Mouse (Mus musculus) forebrain, embryonic 16.5 days (tissue): ENCODE data around the gene Bpgm. TPM values are rescaled to one million over a fixed set of nuclear protein-coding genes. Genes with fewer than 3 reads are reported as not detected.
A peak's percentile ranks its signal among the peaks of the same experiment; 100 is the strongest.

ENCODE experiments used
- ATAC-seq: fragments of 200-750 bp; cut with Nextera tagmentation; 2 replicates; pipeline ENCODE4 v1.8.0; 2017; ENCODE audit warnings: mild to moderate bottlenecking, moderate library complexity
- H3K27ac ChIP-seq: fragments of 300-500 bp; sonication (generic); 2 replicates; pipeline ENCODE4 v1.5.1; 2014; ENCODE audit warnings: low read length, control low read depth
- H3K27me3 ChIP-seq: fragments of 300-500 bp; sonication (generic); replicated peaks from 2 replicates; pipeline ENCODE4 v1.6.1; 2014; ENCODE audit warnings: low read length; ENCODE audit not compliant: control insufficient read depth, insufficient read depth
- H3K36me3 ChIP-seq: fragments of 300-500 bp; sonication (generic); 2 replicates; pipeline ENCODE4 v1.6.1; 2014; ENCODE audit not compliant: control insufficient read depth, insufficient read depth
- H3K4me1 ChIP-seq: fragments of 300-500 bp; sonication (generic); replicated peaks from 2 replicates; pipeline ENCODE4 v1.6.1; 2014; ENCODE audit warnings: low read length; ENCODE audit not compliant: control insufficient read depth, insufficient read depth
- H3K4me2 ChIP-seq: fragments of 300-500 bp; sonication (generic); 2 replicates; pipeline ENCODE4 v1.6.1; 2014; ENCODE audit warnings: mild to moderate bottlenecking, low read length, control low read depth
- H3K4me3 ChIP-seq: fragments of 300-500 bp; sonication (generic); replicated peaks from 2 replicates; pipeline ENCODE4 v1.5.1; 2014; ENCODE audit warnings: mild to moderate bottlenecking, low read length, control low read depth
- H3K9ac ChIP-seq: fragments of 300-500 bp; sonication (generic); replicated peaks from 2 replicates; pipeline ENCODE4 v1.6.1; 2014; ENCODE audit warnings: low read depth, low read length, control low read depth
- H3K9me3 ChIP-seq: fragments of 300-500 bp; sonication (generic); 2 replicates; pipeline ENCODE4 v1.6.1; 2016; ENCODE audit warnings: low read length; ENCODE audit not compliant: control insufficient read depth
- WGBS: fragments of 180-500 bp; shearing (Covaris S2); extraction: QIAGEN DNeasy Blood & Tissue Kit; methylation state at CpG from one replicate; pipeline ENCODE4 v1.1.7; 2014; 5-methylcytosine and 5-hydroxymethylcytosine counted together
- polyA plus RNA-seq: library from polyadenylated mRNA; unstranded; fragments of >200 nt; fragmentation: Nextera tagmentation; extraction: Ambion mirVana; gene quantifications from 2 replicates; pipeline ENCODE4 v1.2.1, GENCODE M21; 2015

Bpgm gene
- polyA plus RNA-seq, 1 experiment from 2014 or later = 64.2 TPM

DNA sequence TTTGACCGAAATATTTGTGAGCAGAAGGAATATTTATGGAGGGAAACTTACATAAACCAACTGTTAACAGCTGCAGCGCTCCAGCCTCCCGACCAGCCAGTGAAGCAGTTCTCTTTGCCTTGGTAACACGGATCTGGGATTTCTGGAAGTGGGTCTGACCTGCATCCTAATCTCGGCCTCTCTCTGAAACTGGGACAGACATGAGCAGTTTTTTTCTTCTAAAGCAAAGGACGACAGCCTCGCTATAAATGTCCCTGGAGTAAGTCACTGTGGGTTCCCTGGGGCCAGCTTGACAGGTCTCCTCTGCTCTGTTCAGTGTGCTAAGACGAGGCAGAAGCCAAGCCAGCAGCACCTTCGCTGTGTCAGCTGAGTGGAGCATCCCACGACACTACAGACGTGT lies 29.9 kb downstream of the Bpgm start:
- Histone ChIP-seq H3K27me3 (no peaks in the 10 kb centered on the region), H3K36me3 (no peaks in the 10 kb centered on the region), H3K9ac (no peak overlapping the region), H3K27ac (no peak overlapping the region), H3K4me2 (no peak overlapping the region), H3K4me3 (no peak overlapping the region), H3K4me1 (no peaks in the 10 kb centered on the region), H3K9me3 (no peaks in the 10 kb centered on the region)
- WGBS = 83% methylated on average over 11 of the region's 11 CpGs
- ATAC-seq = no peak

DNA sequence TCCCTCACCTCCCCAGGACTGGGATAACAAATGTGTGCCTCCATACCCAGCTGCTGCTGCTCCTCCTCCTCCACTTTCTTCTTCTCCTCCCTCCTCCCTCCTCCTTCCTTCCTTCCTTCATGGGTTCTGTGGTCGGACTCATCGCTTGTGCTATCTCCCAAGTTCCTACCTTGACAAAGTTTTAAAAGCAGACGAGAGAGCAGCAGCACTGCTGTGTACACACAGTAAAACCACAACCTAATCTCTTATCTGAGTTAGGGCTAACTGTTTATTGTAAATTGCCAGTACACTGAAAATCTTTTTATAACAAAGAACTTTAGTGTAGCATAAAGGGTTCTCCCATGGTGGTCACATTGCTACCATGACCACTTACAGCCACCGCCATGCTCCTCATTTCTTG lies 31.6 kb downstream of the Bpgm start:
- no peak overlapping the region for H3K4me3 ChIP-seq
- no peak for ATAC-seq
- H3K27me3 ChIP-seq = no peaks in the 10 kb centered on the region
- 95% methylated on average over 4 of the region's 4 CpGs for WGBS
- no peak overlapping the region for H3K4me2 ChIP-seq
- H3K9ac ChIP-seq = no peak overlapping the region
- no peak overlapping the region for H3K27ac ChIP-seq
- no peaks in the 10 kb centered on the region for H3K9me3 ChIP-seq
- no peaks in the 10 kb centered on the region for H3K4me1 ChIP-seq
- no peaks in the 10 kb centered on the region for H3K36me3 ChIP-seq

DNA sequence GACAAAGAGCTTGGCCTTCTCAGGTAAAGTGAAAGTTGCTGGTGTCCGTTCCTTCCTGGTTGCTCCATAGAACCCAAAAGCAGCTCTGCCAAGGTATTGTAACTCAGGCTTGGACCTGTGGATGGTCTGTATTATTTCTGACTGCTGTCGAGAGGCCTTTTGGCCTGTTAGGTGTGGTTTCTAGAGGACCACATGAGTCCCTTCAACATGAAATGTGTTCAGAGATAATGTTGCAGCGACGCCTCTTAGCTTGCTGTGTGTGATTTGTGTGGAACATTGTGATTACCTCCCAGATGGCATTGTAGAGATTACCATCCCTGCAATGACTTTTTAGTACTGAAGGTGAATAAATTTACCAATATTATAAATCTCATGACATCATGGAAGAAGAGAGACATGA lies 32.0 kb downstream of the Bpgm start:
- no peak for ATAC-seq
- Histone ChIP-seq H3K27ac (no peak overlapping the region), H3K9ac (no peak overlapping the region), H3K9me3 (no peaks in the 10 kb centered on the region), H3K4me2 (no peak overlapping the region), H3K4me1 (no peaks in the 10 kb centered on the region), H3K36me3 (no peaks in the 10 kb centered on the region), H3K4me3 (no peak overlapping the region), H3K27me3 (no peaks in the 10 kb centered on the region)
- 92% methylated on average over 4 of the region's 4 CpGs for WGBS

DNA sequence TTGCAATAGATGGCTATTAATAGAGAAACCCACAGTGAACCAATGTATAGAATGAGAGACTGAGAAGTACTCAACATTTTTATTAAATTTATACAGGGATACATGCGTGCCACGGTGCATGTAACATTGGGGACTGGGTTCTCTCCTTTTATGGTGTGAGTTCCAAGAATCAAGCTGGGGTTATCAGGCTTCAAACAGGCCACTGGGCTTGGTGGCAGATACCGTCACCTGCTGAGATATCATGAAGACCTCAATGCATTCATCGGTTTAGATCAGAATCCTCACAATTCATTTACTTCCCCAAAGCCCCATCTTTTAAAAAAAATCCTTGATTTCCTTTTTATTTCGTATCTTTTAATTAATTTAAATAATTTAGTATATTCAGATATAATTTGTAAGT lies 34.3 kb downstream of the Bpgm start:
- H3K36me3 ChIP-seq = no peaks in the 10 kb centered on the region
- H3K4me1 ChIP-seq = no peaks in the 10 kb centered on the region
- no peak overlapping the region for H3K27ac ChIP-seq
- H3K4me3 ChIP-seq = no peak overlapping the region
- H3K9ac ChIP-seq = no peak overlapping the region
- no peaks in the 10 kb centered on the region for H3K27me3 ChIP-seq
- no peaks in the 10 kb centered on the region for H3K9me3 ChIP-seq
- ATAC-seq = no peak
- H3K4me2 ChIP-seq = no peak overlapping the region
- 95% methylated on average over 5 of the region's 5 CpGs for WGBS

DNA sequence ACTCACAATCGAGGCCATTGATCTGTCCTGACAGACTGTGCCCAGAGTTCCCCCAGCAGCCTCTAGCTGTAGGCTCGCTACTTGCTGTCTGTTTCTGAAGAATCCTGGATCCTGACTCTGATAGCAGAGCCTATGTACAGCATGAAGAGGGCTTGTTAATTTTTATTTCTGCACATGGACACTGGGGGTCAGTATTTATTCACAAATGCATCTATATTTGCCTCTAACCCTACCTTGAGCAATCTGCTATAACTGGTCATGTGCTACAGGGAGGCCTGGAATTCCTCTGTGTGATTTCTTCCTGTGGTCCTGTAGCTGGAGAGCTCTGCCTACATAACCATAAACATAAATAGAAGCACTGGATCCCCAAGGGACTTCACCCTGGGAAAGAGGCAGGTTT lies 35.4 kb downstream of the Bpgm start:
- H3K4me2 ChIP-seq = no peak overlapping the region
- no peaks in the 10 kb centered on the region for H3K36me3 ChIP-seq
- no peaks in the 10 kb centered on the region for H3K27me3 ChIP-seq
- peak; percentile 92 for ATAC-seq
- H3K4me3 ChIP-seq = no peak overlapping the region
- H3K27ac ChIP-seq = no peak overlapping the region
- H3K4me1 ChIP-seq = no peaks in the 10 kb centered on the region
- H3K9me3 ChIP-seq = no peaks in the 10 kb centered on the region
- H3K9ac ChIP-seq = no peak overlapping the region
- WGBS = 48% methylated on average over 2 of the region's 2 CpGs

DNA sequence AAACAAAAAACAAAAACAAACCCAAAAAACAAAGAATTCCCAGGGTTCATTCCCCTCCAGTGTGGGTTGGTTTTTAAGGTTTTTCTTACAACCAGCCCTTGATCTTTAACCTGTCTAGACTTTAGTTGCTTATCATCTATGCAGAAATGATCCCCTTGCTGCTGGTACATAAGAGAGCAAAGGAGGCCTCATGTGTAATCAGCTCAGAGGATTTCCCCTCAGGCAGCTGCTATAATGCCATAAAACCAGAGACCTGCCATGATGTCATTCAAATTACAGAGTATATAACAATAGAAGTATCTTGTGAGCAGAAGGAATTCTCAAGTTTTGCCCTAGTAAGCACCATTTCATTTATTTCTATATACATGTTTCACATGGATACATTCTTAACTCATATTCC lies 36.7 kb downstream of the Bpgm start:
- Histone ChIP-seq H3K9me3 (no peaks in the 10 kb centered on the region), H3K9ac (no peak overlapping the region), H3K36me3 (no peaks in the 10 kb centered on the region), H3K27me3 (no peaks in the 10 kb centered on the region), H3K4me2 (no peak overlapping the region), H3K4me3 (no peak overlapping the region), H3K27ac (no peak overlapping the region), H3K4me1 (no peaks in the 10 kb centered on the region)
- no peak for ATAC-seq

DNA sequence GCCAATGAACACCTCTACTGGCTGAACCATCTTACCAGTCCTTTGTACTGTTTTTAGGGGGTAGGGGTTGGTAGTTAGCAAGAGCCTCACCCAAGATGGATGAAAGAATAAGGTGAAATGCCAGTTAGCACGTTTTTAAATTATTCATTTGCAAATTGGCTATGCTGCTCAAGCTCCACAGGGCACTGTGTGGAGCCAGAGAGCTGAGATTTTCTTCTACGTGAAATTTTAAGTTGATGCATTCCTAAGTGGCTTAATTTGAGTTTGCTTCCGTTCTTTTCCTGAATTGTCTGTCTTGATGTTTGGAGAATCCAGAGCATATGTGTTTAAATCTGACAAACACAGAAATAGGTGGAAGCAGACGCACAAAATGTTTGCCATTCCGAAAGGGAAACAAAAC lies 38.6 kb downstream of the Bpgm start:
- ATAC-seq = peak; percentile 42; the same call in 1 of the 2 replicates
- H3K4me2 ChIP-seq = no peak overlapping the region
- no peaks in the 10 kb centered on the region for H3K36me3 ChIP-seq
- no peak overlapping the region for H3K4me3 ChIP-seq
- H3K9ac ChIP-seq = no peak overlapping the region
- H3K4me1 ChIP-seq = no peaks in the 10 kb centered on the region
- no peaks in the 10 kb centered on the region for H3K9me3 ChIP-seq
- H3K27ac ChIP-seq = no peak overlapping the region
- WGBS = 40% methylated on average over 5 of the region's 5 CpGs
- no peaks in the 10 kb centered on the region for H3K27me3 ChIP-seq

DNA sequence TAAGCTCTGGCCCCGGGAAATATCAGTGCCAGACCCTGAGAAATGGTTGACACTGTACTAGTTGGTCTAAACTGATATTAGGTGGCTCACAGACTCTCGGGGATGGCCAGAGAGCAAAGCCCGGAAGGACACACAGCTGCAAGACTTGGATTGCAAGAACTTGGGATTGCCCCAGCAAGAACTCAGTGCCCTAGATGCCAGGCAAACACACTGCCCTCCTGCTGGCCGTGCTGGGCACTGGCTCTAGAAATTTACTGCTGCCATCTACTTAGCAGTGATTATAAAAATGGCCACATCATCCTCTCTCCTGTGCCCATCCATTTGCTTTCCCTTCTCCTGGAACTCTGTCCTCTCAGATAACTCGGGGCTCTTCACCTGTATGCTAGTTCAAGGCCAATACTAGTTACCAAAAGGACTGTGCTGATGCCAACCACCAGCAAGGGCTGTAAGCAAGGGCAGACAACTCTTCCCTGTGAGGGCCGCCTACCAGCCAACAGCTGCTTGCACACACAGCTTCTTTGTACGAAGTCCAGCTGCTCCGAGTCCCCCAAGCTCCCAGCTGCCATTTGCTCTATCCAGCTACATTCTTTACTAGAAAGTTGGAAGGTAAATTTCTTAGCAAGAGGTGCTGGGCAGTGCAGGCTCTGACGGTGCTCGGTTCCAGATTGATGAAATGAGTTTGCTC lies 39.2 kb downstream of the Bpgm start:
- WGBS = 72% methylated on average over 10 of the region's 10 CpGs
- Histone ChIP-seq H3K27me3 (no peaks in the 10 kb centered on the region), H3K27ac (no peak overlapping the region), H3K9me3 (no peaks in the 10 kb centered on the region), H3K4me2 (no peak overlapping the region), H3K9ac (no peak overlapping the region), H3K36me3 (no peaks in the 10 kb centered on the region), H3K4me1 (no peaks in the 10 kb centered on the region), H3K4me3 (no peak overlapping the region)
- ATAC-seq = no peak

DNA sequence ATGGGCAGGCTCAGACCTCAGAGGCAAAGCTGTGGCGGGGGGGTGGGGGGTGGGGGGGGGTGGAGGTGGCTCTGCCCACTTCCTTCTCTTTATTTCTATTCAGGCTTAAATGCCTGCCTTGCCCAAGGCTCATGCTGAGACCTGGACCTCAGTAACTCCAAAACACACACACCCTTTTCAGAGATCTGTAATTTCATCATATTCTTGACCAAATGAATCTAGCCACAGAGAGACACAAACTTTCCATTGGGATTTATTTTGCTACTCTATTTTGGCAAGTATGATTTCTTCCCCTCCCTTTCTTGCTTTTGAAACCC lies 39.7 kb downstream of the Bpgm start:
- H3K27ac ChIP-seq = no peak overlapping the region
- no peak for ATAC-seq
- 60% methylated on average over 1 of the region's 1 CpGs for WGBS
- no peaks in the 10 kb centered on the region for H3K36me3 ChIP-seq
- no peak overlapping the region for H3K4me3 ChIP-seq
- H3K4me1 ChIP-seq = no peaks in the 10 kb centered on the region
- no peak overlapping the region for H3K9ac ChIP-seq
- H3K4me2 ChIP-seq = no peak overlapping the region
- no peaks in the 10 kb centered on the region for H3K27me3 ChIP-seq
- no peaks in the 10 kb centered on the region for H3K9me3 ChIP-seq

DNA sequence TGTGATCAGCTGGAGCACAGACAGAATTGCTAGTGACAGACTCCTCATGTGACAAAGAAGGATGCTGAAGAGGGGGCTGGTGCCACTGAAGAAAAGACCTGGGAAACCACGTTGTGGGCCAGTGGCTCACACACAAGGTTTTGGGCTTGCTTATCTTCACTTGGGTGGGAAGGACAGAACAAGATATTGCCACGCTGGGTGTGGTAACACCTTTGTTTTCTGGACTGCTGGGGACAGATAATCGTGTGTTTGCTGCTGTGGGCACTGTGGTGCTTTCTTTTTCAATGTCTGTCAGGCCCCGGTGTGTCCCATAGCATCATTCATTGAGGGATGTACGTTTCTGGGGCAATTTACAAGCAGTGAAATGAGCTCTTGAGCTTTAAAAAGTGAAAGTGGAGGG lies 41.7 kb downstream of the Bpgm start:
- no peak overlapping the region for H3K27ac ChIP-seq
- no peak for ATAC-seq
- no peak overlapping the region for H3K4me2 ChIP-seq
- H3K27me3 ChIP-seq = no peaks in the 10 kb centered on the region
- H3K9me3 ChIP-seq = no peaks in the 10 kb centered on the region
- no peak overlapping the region for H3K9ac ChIP-seq
- H3K36me3 ChIP-seq = no peaks in the 10 kb centered on the region
- H3K4me1 ChIP-seq = no peaks in the 10 kb centered on the region
- H3K4me3 ChIP-seq = no peak overlapping the region
- WGBS = 76% methylated on average over 5 of the region's 5 CpGs
